Mouse (Mus musculus): ENCODE results near the gene Abraxas2.

DNA sequence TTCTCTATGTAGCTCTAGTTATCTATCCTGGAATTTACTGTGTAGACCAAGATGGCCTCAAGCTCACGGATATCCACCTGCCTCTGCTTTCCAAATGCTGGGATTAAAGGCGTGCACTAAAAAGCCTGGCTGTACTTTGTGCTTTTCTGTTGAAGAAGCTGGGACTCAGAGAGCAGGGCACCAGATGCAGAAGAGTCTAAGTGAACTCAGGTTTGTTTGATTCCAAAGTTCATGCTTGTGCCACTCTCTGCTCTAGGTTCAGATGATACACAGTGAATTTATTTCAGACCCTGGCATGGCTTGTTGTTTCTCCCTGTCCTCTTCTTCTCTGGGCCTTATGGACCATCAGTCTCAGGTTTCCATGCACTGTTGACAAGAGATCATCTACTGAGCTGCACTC lies 66.2 kb downstream of the Abraxas2 start:
- no peak for TF ChIP-seq GATA1 (IDR thresholded peaks at IDR 0.05; ENCODE audit: borderline replicate concordance, low read length)
- no peak for TF ChIP-seq FLI1 (IDR thresholded peaks at IDR 0.05; ENCODE audit: low read length)
